Mouse (Mus musculus) MN1 (cell line): ENCODE data around the gene Eme2.

Experiments used
- DNase-seq: peaks from one replicate; pipeline ENCODE4 v3.0.0-alpha.2; 2016; ENCODE audit warnings: low spot score

The Eme2 gene

GRCm38 (mm10) chr17:24874405-24874745, 20.5 kb downstream of the Eme2 start:
- no peak for DNase-seq

- DNase-seq: no peak
Observed at GRCm38 (mm10) chr17:24873695-24874404, 21.0 kb downstream of the Eme2 start.

- no peak for DNase-seq
Observed at GRCm38 (mm10) chr17:24867914-24868313, 27.0 kb downstream of the Eme2 start.

- DNase-seq: no peak
Observed at GRCm38 (mm10) chr17:24865776-24866175, 29.1 kb downstream of the Eme2 start, which contains the start of gene Igfals. TSS of gene Igfals (plus strand) at chr17:24865997.

- DNase-seq: no peak
Observed at GRCm38 (mm10) chr17:24861785-24862184, 33.1 kb downstream of the Eme2 start.

GRCm38 (mm10) chr17:24860076-24860475, 34.8 kb downstream of the Eme2 start:
- DNase-seq: peak; percentile 28

GRCm38 (mm10) chr17:24858967-24859366, 35.9 kb downstream of the Eme2 start:
- peak; percentile 36 for DNase-seq

- no peak for DNase-seq
Observed at GRCm38 (mm10) chr17:24857831-24858470, 36.9 kb downstream of the Eme2 start.

- DNase-seq: no peak
Observed at GRCm38 (mm10) chr17:24856589-24856988, 38.3 kb downstream of the Eme2 start.

- peak; percentile 34 for DNase-seq
Observed at GRCm38 (mm10) chr17:24855838-24856464, 38.9 kb downstream of the Eme2 start.

- DNase-seq: no peak
Observed at GRCm38 (mm10) chr17:24851381-24852125, 43.3 kb downstream of the Eme2 start.

GRCm38 (mm10) chr17:24850773-24851127, 44.1 kb downstream of the Eme2 start:
- DNase-seq: peak; percentile 30

GRCm38 (mm10) chr17:24850065-24850772, 44.7 kb downstream of the Eme2 start, which contains the start of gene Fahd1:
TSS of gene Fahd1 (minus strand) at chr17:24850364.
- DNase-seq: peak; percentile 97

- peak; percentile 87 for DNase-seq
Observed at GRCm38 (mm10) chr17:24849733-24850064, 45.2 kb downstream of the Eme2 start.

- DNase-seq: no peak
Observed at GRCm38 (mm10) chr17:24848600-24849031, 46.3 kb downstream of the Eme2 start.

- DNase-seq: no peak
Observed at GRCm38 (mm10) chr17:24847386-24847785, 47.5 kb downstream of the Eme2 start.

- no peak for DNase-seq
Observed at GRCm38 (mm10) chr17:24844525-24844924, 50.4 kb downstream of the Eme2 start.

- DNase-seq: no peak
Observed at GRCm38 (mm10) chr17:24842631-24843030, 52.3 kb downstream of the Eme2 start.

- DNase-seq: peak; percentile 30
Observed at GRCm38 (mm10) chr17:24841133-24841532, 53.8 kb downstream of the Eme2 start.

- DNase-seq: no peak
Observed at GRCm38 (mm10) chr17:24840341-24840740, 54.5 kb downstream of the Eme2 start.

- no peak for DNase-seq
Observed at GRCm38 (mm10) chr17:24839842-24840241, 55.0 kb downstream of the Eme2 start, which contains the start of gene Hagh. TSS of gene Hagh (plus strand) at chr17:24840143.
